Mouse (Mus musculus) embryonic facial prominence, embryonic 15.5 days (tissue): ENCODE measurements at regions not wholly inside any gene's neighbourhood (a gene's known extent, or its start where the extent isn't known, plus 50 kb on each side); places are given as distances from the start of the nearest gene placed in this dataset.

Source experiments
- ATAC-seq: fragments of 200-750 bp; cut with Nextera tagmentation; 2 replicates; pipeline ENCODE4 v1.8.0; 2017; ENCODE audit warnings: low read depth, moderate TSS enrichment; ENCODE audit not compliant: insufficient number of reproducible peaks, low FRiP score, low TSS enrichment
- H3K27ac ChIP-seq: fragments of 300-500 bp; sonication (generic); replicated peaks from 2 replicates; pipeline ENCODE4 v1.5.1; 2015; ENCODE audit warnings: mild to moderate bottlenecking, inconsistent platforms
- H3K27me3 ChIP-seq: fragments of 300-500 bp; sonication (generic); 2 replicates; pipeline ENCODE4 v1.6.1; 2015; ENCODE audit warnings: inconsistent platforms
- H3K36me3 ChIP-seq: fragments of 300-500 bp; sonication (generic); 2 replicates; pipeline ENCODE4 v1.6.1; 2015; ENCODE audit warnings: mild to moderate bottlenecking, inconsistent platforms
- H3K4me1 ChIP-seq: fragments of 300-500 bp; sonication (generic); 2 replicates; pipeline ENCODE4 v1.6.1; 2015; ENCODE audit warnings: inconsistent platforms
- H3K4me2 ChIP-seq: fragments of 300-500 bp; sonication (generic); replicated peaks from 2 replicates; pipeline ENCODE4 v1.6.1; 2015; ENCODE audit warnings: mild to moderate bottlenecking, inconsistent platforms
- H3K4me3 ChIP-seq: fragments of 300-500 bp; sonication (generic); replicated peaks from 2 replicates; pipeline ENCODE4 v1.5.1; 2015; ENCODE audit warnings: mild to moderate bottlenecking, inconsistent platforms
- H3K9ac ChIP-seq: fragments of 300-500 bp; sonication (generic); 2 replicates; pipeline ENCODE4 v1.6.1; 2015; ENCODE audit warnings: inconsistent platforms
- H3K9me3 ChIP-seq: fragments of 300-500 bp; sonication (generic); replicated peaks from 2 replicates; pipeline ENCODE4 v1.6.1; 2016; ENCODE audit warnings: inconsistent platforms
- WGBS: fragments of 180-500 bp; shearing (Covaris S2); methylation state at CpG from one replicate; pipeline ENCODE4 v1.1.7; 2015; 5-methylcytosine and 5-hydroxymethylcytosine counted together

- H3K4me2 ChIP-seq = no peak overlapping the region
- no peaks in the 10 kb centered on the region for H3K27me3 ChIP-seq
- no peak overlapping the region for H3K27ac ChIP-seq
- no peak overlapping the region for H3K4me3 ChIP-seq
- ATAC-seq = no peak
- no peak overlapping the region for H3K9ac ChIP-seq
- H3K9me3 ChIP-seq = no peaks in the 10 kb centered on the region
- H3K36me3 ChIP-seq = no peaks in the 10 kb centered on the region
- no peaks in the 10 kb centered on the region for H3K4me1 ChIP-seq
- WGBS = 81% methylated on average over 13 of the region's 13 CpGs
Observed at GRCm38 (mm10) chr4:153227680-153228420, 254.8 kb downstream of the Ajap1 start.

GRCm38 (mm10) chr4:153224618-153225177 is 257.9 kb downstream of the Ajap1 start:
- H3K27me3 ChIP-seq = peaks cover 2% of the 10 kb centered on the region; the same call in 1 of the 2 replicates
- H3K4me2 ChIP-seq = no peak overlapping the region
- no peaks in the 10 kb centered on the region for H3K36me3 ChIP-seq
- no peak overlapping the region for H3K9ac ChIP-seq
- no peaks in the 10 kb centered on the region for H3K9me3 ChIP-seq
- peak; percentile 62; the same call in 1 of the 2 replicates for ATAC-seq
- 9% methylated on average over 6 of the region's 6 CpGs for WGBS
- no peak overlapping the region for H3K27ac ChIP-seq
- peaks cover 8% of the 10 kb centered on the region; the same call in 1 of the 2 replicates for H3K4me1 ChIP-seq
- H3K4me3 ChIP-seq = no peak overlapping the region

GRCm38 (mm10) chr4:153223019-153223418 is 259.6 kb downstream of the Ajap1 start:
- no peaks in the 10 kb centered on the region for H3K9me3 ChIP-seq
- H3K27ac ChIP-seq = no peak overlapping the region
- H3K9ac ChIP-seq = no peak overlapping the region
- 71% methylated on average over 5 of the region's 5 CpGs for WGBS
- H3K4me3 ChIP-seq = no peak overlapping the region
- H3K4me1 ChIP-seq = peaks cover 10% of the 10 kb centered on the region; the same call in 1 of the 2 replicates
- no peak overlapping the region for H3K4me2 ChIP-seq
- H3K36me3 ChIP-seq = no peaks in the 10 kb centered on the region
- no peak for ATAC-seq
- H3K27me3 ChIP-seq = peaks cover 2% of the 10 kb centered on the region; the same call in 1 of the 2 replicates

GRCm38 (mm10) chr4:153220485-153220884 is 262.1 kb downstream of the Ajap1 start:
- Histone ChIP-seq H3K36me3 (no peaks in the 10 kb centered on the region), H3K4me1 (peaks cover 10% of the 10 kb centered on the region; the same call in 1 of the 2 replicates), H3K27ac (no peak overlapping the region), H3K9me3 (no peaks in the 10 kb centered on the region), H3K4me2 (no peak overlapping the region), H3K4me3 (no peak overlapping the region), H3K27me3 (peaks cover 2% of the 10 kb centered on the region; the same call in 1 of the 2 replicates), H3K9ac (no peak overlapping the region)
- ATAC-seq = no peak
- WGBS = 23% methylated on average over 5 of the region's 6 CpGs

- Histone ChIP-seq H3K4me3 (no peak overlapping the region), H3K4me2 (no peak overlapping the region), H3K9ac (no peak overlapping the region), H3K4me1 (peaks cover 10% of the 10 kb centered on the region; the same call in 1 of the 2 replicates), H3K27me3 (peaks cover 2% of the 10 kb centered on the region; the same call in 1 of the 2 replicates), H3K36me3 (no peaks in the 10 kb centered on the region), H3K27ac (no peak overlapping the region), H3K9me3 (no peaks in the 10 kb centered on the region)
- 15% methylated on average over 7 of the region's 7 CpGs for WGBS
- ATAC-seq = no peak
Observed at GRCm38 (mm10) chr4:153220074-153220473, 262.5 kb downstream of the Ajap1 start.

GRCm38 (mm10) chr4:153217541-153217980 is 265.1 kb downstream of the Ajap1 start:
- Histone ChIP-seq H3K9ac (no peak overlapping the region), H3K36me3 (no peaks in the 10 kb centered on the region), H3K27ac (no peak overlapping the region), H3K4me3 (no peak overlapping the region), H3K4me2 (no peak overlapping the region), H3K4me1 (peaks cover 10% of the 10 kb centered on the region; the same call in 1 of the 2 replicates), H3K27me3 (peaks cover 2% of the 10 kb centered on the region; the same call in 1 of the 2 replicates), H3K9me3 (no peaks in the 10 kb centered on the region)
- 43% methylated on average over 9 of the region's 9 CpGs for WGBS
- no peak for ATAC-seq

GRCm38 (mm10) chr4:153212095-153212494 is 270.5 kb downstream of the Ajap1 start:
- ATAC-seq = no peak
- Histone ChIP-seq H3K4me2 (no peak overlapping the region), H3K4me1 (no peaks in the 10 kb centered on the region), H3K9ac (no peak overlapping the region), H3K36me3 (no peaks in the 10 kb centered on the region), H3K27ac (no peak overlapping the region), H3K4me3 (no peak overlapping the region), H3K27me3 (no peaks in the 10 kb centered on the region; the same call in 1 of the 2 replicates), H3K9me3 (no peaks in the 10 kb centered on the region)
- WGBS = 34% methylated on average over 11 of the region's 11 CpGs

GRCm38 (mm10) chr4:153208822-153209221 is 273.8 kb downstream of the Ajap1 start:
- no peak for ATAC-seq
- Histone ChIP-seq H3K4me2 (no peak overlapping the region), H3K9ac (no peak overlapping the region), H3K27ac (no peak overlapping the region), H3K36me3 (no peaks in the 10 kb centered on the region), H3K4me3 (no peak overlapping the region), H3K4me1 (no peaks in the 10 kb centered on the region), H3K9me3 (no peaks in the 10 kb centered on the region), H3K27me3 (no peaks in the 10 kb centered on the region; the same call in 1 of the 2 replicates)
- WGBS = 52% methylated on average over 2 of the region's 2 CpGs

- 74% methylated on average over 6 of the region's 6 CpGs for WGBS
- Histone ChIP-seq H3K4me1 (no peaks in the 10 kb centered on the region), H3K36me3 (no peaks in the 10 kb centered on the region), H3K27me3 (no peaks in the 10 kb centered on the region; the same call in 1 of the 2 replicates), H3K4me2 (no peak overlapping the region), H3K4me3 (no peak overlapping the region), H3K9me3 (no peaks in the 10 kb centered on the region), H3K9ac (no peak overlapping the region), H3K27ac (no peak overlapping the region)
- ATAC-seq = no peak
Observed at GRCm38 (mm10) chr4:153208215-153208614, 274.4 kb downstream of the Ajap1 start.

GRCm38 (mm10) chr4:153207578-153208102 is 275.0 kb downstream of the Ajap1 start:
- H3K9me3 ChIP-seq = no peaks in the 10 kb centered on the region
- no peaks in the 10 kb centered on the region; the same call in 1 of the 2 replicates for H3K27me3 ChIP-seq
- no peak overlapping the region for H3K27ac ChIP-seq
- no peak overlapping the region for H3K9ac ChIP-seq
- no peaks in the 10 kb centered on the region for H3K4me1 ChIP-seq
- no peak overlapping the region for H3K4me2 ChIP-seq
- H3K4me3 ChIP-seq = no peak overlapping the region
- H3K36me3 ChIP-seq = no peaks in the 10 kb centered on the region
- no peak for ATAC-seq
- WGBS = 44% methylated on average over 11 of the region's 11 CpGs

- 29% methylated on average over 11 of the region's 11 CpGs for WGBS
- H3K36me3 ChIP-seq = no peaks in the 10 kb centered on the region
- H3K27me3 ChIP-seq = no peaks in the 10 kb centered on the region; the same call in 1 of the 2 replicates
- no peak overlapping the region for H3K4me2 ChIP-seq
- H3K9me3 ChIP-seq = no peaks in the 10 kb centered on the region
- H3K4me1 ChIP-seq = no peaks in the 10 kb centered on the region
- no peak overlapping the region for H3K9ac ChIP-seq
- no peak overlapping the region for H3K27ac ChIP-seq
- ATAC-seq = no peak
- H3K4me3 ChIP-seq = no peak overlapping the region
Observed at GRCm38 (mm10) chr4:153206789-153207457, 275.7 kb downstream of the Ajap1 start.
